Mouse (Mus musculus): Measurements from ENCODE around the gene Btrc.
"Not testable (repeated sequence)": the region's sequence is repeated elsewhere in the genome, so short reads cannot be mapped to it uniquely, and the experiment has no call there.

The Btrc gene

GRCm38 (mm10) chr19:45363384-45363926, at the start of gene Btrc:
Gene Btrc, plus strand, starts transcription at chr19:45363734.
- peak; percentile 100 for DNase-seq (ENCODE audit: low spot score)

DNA sequence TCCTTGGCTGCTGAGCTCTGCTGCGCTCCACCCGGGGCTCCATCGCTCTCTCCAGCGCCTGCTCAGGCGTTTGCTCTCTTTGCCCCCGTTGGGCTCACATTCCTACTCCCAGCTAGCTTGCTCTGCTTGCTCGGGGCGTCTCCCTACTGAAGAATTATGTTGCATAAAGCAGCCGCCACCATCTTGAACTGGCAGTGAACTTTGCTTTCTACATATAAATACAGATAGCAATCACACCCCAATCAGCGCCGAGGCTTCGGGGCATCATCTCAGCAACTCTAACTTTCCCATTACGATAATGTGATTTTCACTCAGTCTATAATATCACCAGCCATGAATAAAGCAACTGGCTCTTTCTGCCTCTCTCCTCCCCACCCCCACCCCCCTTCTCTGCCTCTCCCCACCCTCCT, 46.1 kb upstream of the Btrc start:
- no peak for DNase-seq (ENCODE audit: low spot score)

- DNase-seq (ENCODE audit: low spot score): no peak
Observed at GRCm38 (mm10) chr19:45321062-45321461, 42.5 kb upstream of the Btrc start.

DNA sequence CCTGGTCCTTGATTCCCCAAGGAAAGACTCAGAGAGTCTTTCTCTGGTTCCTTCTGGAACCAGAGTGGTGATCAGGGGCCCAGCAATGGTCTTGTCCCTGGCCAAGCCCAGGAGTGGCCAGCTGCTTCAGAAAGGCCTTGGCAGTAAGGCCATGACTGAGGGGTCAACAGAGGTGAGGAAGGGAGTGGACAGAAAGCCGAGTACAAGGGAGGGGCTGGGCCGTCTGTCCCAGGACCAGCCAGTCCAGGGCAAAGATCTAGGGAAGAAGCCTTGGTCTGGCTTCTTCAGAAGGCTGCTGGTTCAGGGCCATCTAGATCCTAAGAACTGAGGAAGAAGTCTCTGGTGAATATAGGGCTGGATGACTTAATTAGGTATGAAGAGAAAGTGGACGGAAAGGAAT, 34.5 kb upstream of the Btrc start:
- no peak for DNase-seq (ENCODE audit: low spot score)

DNA sequence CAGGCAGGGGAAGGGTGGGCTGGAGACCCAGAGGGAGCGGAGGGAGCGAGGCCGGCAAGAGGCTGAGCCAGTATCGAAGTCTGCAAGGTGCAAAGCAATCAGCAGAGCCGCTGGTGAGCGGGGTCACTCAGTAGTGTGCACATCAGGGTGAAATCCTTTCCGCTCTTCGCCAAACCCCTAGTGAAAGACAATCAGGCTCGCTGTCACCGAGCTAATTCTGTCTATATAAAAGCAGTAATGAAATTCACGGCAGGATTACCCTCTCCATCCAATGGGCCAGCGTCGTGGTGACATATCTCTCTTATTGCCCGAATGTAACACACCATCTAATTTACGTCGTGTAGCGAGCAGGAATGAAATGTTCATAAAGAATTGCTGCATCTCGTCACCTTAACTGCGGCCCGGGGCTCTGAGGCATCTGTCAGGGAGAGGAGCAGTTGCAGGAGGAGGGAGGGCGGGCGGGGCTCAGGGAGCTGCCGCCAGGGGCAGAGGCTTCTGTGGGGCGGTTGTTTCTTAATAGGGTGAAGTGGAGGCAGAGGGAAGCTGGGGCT, 33.7 kb upstream of the Btrc start:
- no peak for DNase-seq (ENCODE audit: low spot score)

DNA sequence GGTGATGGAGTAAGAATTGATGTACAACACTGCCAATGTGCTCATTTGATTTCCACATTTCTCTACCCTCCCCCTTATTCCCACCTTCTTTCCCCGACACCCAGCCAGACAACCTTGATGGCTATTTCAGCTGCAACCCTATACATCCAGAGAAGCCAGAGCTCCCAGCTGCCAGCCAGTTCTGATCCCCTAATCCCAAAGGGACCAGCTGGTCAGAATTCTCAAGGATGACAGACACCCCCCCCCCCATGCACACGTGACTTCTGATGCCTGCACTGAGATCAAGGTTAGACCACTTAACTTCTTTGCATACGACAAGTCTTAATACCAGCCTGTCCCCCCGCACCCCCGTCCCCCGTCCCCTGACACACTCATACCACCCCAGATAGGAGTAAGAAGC, 26.8 kb upstream of the Btrc start:
- DNase-seq (ENCODE audit: low spot score): no peak

DNA sequence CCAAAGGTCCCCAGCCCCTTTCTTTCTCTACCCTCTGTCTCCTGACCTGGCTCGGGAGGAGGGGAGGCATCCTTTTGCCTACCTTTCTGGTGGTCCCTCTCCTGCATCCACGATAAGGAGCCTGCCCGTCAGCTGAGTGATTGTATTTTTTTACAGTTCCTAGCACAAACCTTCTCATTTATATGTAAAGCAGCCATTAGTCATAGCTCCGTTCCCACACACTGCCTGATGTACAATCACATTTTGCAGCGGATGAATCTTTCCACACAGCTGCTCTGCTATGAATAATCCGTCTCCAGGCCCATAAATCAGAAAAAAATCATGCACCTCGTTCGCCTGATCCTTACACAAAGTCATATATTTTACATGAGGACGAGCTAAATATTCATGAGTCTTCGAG, 25.4 kb upstream of the Btrc start:
- DNase-seq (ENCODE audit: low spot score): no peak

GRCm38 (mm10) chr19:45343941-45344340, 19.6 kb upstream of the Btrc start:
- no peak for DNase-seq (ENCODE audit: low spot score)

DNA sequence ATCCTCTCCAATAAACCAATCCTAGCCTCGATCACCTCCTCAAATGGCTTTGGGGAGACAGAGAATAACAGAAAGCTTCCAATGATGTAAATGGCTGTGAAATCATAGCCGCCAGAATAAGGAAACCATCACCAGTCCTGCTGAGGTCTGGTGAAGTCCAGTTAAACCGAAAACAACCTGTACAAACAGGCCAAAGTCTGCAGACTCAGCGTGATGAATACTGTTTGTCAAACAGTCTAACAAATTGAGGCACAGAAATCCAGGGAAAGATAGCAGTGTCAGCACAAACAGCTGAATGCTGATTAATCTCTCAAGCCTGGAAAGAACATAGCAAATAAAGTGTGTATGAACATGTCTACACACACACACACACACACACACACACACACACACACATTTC, 15.3 kb upstream of the Btrc start:
- peak; percentile 32 for DNase-seq (ENCODE audit: low spot score)

GRCm38 (mm10) chr19:45350456-45350855, 13.1 kb upstream of the Btrc start:
- no peak for DNase-seq (ENCODE audit: low spot score)

GRCm38 (mm10) chr19:45352706-45353105, 10.8 kb upstream of the Btrc start:
- DNase-seq (ENCODE audit: low spot score): not testable (repeated sequence)

GRCm38 (mm10) chr19:45355678-45356077, 7.9 kb upstream of the Btrc start:
- no peak for DNase-seq (ENCODE audit: low spot score)

- DNase-seq (ENCODE audit: low spot score): not testable (repeated sequence)
Observed at GRCm38 (mm10) chr19:45356868-45357267, 6.7 kb upstream of the Btrc start.

DNA sequence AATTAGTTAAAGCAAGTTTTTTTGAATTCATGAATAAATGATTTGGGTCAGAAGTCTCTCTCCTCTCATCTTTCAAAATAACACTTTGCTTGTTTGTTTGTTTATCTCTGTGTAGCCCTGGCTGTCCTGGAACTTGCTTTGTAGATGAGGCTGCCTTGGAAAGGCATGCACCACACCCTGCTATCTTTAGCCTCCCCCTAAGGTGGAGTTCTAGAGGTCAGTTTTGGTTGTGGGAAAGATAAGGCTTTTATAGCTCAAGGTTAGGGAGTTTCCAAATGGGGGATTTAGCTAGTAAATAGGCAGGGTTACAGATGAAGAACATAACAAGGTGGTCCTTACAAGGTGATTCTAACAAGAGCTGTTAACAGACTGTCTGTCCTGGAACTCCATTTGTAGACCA, 3.0 kb upstream of the Btrc start:
- no peak for DNase-seq (ENCODE audit: low spot score)

DNA sequence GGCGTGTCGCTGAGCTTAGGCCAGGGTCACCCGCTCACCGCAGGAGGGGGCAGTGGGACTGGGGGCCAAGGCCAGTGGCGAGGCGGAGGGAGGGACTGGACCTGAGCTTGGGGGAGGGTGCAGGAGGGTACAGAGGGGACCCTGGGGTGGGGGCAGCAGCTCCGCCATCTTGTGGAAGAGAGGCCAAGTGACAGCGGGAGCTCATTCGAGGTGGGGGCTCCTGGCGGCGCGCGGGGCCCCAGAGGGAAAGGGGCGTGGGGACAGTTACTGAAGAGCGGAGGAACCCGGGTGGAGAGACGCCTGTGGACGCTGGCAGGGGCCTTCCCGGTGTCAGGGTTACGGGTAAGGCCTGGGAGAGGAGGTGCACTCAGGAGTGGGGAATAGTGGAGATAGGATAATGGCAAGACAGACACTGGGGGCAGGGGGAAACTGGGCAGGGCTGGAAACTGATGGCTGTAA, 428 bp downstream of the Btrc start:
- no peak for DNase-seq (ENCODE audit: low spot score)

DNA sequence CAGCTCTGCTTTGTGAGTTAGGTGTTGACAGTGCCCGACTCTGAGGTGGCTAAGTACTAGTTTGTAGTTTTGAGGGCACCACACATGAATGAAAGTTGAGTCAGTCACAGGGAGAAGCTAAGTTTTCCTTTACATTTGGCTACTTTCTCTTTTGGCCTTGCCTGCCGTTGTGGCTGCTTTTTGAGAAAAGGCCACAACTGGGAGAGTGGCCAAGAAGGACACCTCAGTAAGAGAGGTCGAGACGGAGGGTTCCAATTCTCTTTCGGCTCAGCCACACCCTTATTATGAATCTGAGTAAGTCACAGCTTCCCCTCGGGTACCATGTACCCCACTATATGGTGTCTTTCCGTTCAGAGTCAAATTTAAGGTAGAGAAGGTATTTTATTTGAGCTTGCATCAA, 3.1 kb downstream of the Btrc start:
- DNase-seq (ENCODE audit: low spot score): no peak

- DNase-seq (ENCODE audit: low spot score): not testable (repeated sequence)
Observed at GRCm38 (mm10) chr19:45384815-45385214, 21.3 kb downstream of the Btrc start.

GRCm38 (mm10) chr19:45388551-45388950, 25.0 kb downstream of the Btrc start:
- no peak for DNase-seq (ENCODE audit: low spot score)

DNA sequence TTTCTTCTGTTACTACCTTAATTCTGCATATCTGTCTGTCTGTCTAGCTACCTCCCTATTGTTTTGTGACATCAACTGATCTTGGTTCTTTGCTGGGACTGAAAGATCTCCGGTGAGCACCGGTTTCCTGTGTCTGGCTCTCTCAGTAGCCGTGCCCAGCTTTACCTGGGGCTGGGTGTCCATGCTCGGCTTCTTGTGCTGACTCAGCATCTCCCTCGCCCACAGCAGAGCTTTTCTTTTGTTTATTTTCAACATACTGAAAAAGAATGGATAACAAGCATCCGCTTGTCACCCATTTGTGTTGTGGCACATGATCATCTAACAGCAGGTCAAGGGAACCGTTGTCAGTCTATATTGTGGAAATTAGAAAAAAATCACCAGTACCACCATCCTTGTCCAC, 30.5 kb downstream of the Btrc start:
- DNase-seq (ENCODE audit: low spot score): no peak

DNA sequence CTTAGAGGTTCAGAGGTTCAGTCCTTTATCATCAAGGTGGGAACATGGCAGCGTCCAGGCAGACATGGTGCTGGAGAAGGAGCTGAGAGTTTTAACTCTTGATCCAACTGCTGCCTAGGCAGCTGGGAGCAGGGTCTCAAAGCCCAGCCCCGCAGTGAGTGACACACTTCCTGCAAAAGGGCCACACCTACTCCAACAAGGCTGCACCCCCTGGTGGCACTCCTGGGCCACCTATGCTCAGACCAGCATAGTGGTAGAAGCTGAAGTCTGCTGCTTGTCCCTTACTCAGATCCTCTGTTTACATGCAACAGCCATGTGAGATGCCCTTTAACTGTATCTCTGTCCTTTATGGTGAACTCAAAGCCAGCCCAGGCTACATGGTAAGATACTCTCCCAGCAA, 47.5 kb downstream of the Btrc start:
- DNase-seq (ENCODE audit: low spot score): no peak

- DNase-seq (ENCODE audit: low spot score): no peak
Observed at GRCm38 (mm10) chr19:45412694-45413093, 49.2 kb downstream of the Btrc start.

- DNase-seq (ENCODE audit: low spot score): no peak
Observed at GRCm38 (mm10) chr19:45413966-45414365, 50.4 kb downstream of the Btrc start.

- no peak for DNase-seq (ENCODE audit: low spot score)
Observed at GRCm38 (mm10) chr19:45417601-45418000, 54.1 kb downstream of the Btrc start.

GRCm38 (mm10) chr19:45422276-45422675, 58.7 kb downstream of the Btrc start:
- no peak for DNase-seq (ENCODE audit: low spot score)

All from yolk sac, embryonic 10.5 days (tissue).